Mouse (Mus musculus): Measurements from ENCODE around the gene 0610010K14Rik. TPM values are rescaled to one million over a fixed set of nuclear protein-coding genes. Genes with fewer than 3 reads are reported as not detected.

The 0610010K14Rik gene
- polyA plus RNA-seq, 1 experiment from 2014 or later: 180 TPM

MicroRNAs within 50 kb of the gene (microRNA counts, 519-probe panel; counts per million panel counts)
- not detected for microRNA mmu-miR-195
- 2,185 counts per million, percentile 43 among the panel's probes with 10 or more counts for microRNA mmu-miR-497

Small RNA genes lying within 50 kb of the gene (microRNA-seq; reads per million reads assigned to microRNA genes)
- 695 reads per million, percentile 75 among the genes with 10 or more reads in this experiment for gene Mir195a
- not detected for gene Mir497
- gene Mir497b: not detected

Other genes with a start within 250 kb of the 0610010K14Rik start
- gene Gabarap, start 246.8 kb downstream of the 0610010K14Rik start, polyA plus RNA-seq (2015; fragmentation: Nextera tagmentation; extraction: Ambion mirVana): 563 and 565 TPM in 2 replicates
- gene Phf23, start 242.1 kb downstream of the 0610010K14Rik start, polyA plus RNA-seq (2015; fragmentation: Nextera tagmentation; extraction: Ambion mirVana): 63.7 and 66.8 TPM in 2 replicates
- 34.6 and 34.7 TPM in 2 replicates for gene Dvl2, start 237.3 kb downstream of the 0610010K14Rik start, polyA plus RNA-seq (2015; fragmentation: Nextera tagmentation; extraction: Ambion mirVana)
- 60.2 and 60.6 TPM in 2 replicates for gene Acadvl, start 222.5 kb downstream of the 0610010K14Rik start, polyA plus RNA-seq (2015; fragmentation: Nextera tagmentation; extraction: Ambion mirVana)
- 25.6 and 32.7 TPM in 2 replicates for gene Dlg4, start 221.0 kb downstream of the 0610010K14Rik start, polyA plus RNA-seq (2015; fragmentation: Nextera tagmentation; extraction: Ambion mirVana)
- 1.5 and 2.0 TPM in 2 replicates for gene Asgr1, start 183.8 kb downstream of the 0610010K14Rik start, polyA plus RNA-seq (2015; fragmentation: Nextera tagmentation; extraction: Ambion mirVana)
- not detected in 2 replicates for gene Asgr2, start 145.3 kb downstream of the 0610010K14Rik start, polyA plus RNA-seq (2015; fragmentation: Nextera tagmentation; extraction: Ambion mirVana)
- gene Mgl2, start 107.6 kb downstream of the 0610010K14Rik start, polyA plus RNA-seq (2015; fragmentation: Nextera tagmentation; extraction: Ambion mirVana): 0.76 and 1.3 TPM in 2 replicates
- gene Clec10a, start 81.7 kb downstream of the 0610010K14Rik start, polyA plus RNA-seq (2015; fragmentation: Nextera tagmentation; extraction: Ambion mirVana): 0.68 and 0.80 TPM in 2 replicates
- gene Slc16a11, start 25.2 kb downstream of the 0610010K14Rik start, polyA plus RNA-seq (2015; fragmentation: Nextera tagmentation; extraction: Ambion mirVana): 3.1 and 4.8 TPM in 2 replicates
- gene Slc16a13, start 16.9 kb downstream of the 0610010K14Rik start, polyA plus RNA-seq (2015; fragmentation: Nextera tagmentation; extraction: Ambion mirVana): 13.2 and 14.8 TPM in 2 replicates
- 6.9 and 8.1 TPM in 2 replicates for gene Bcl6b, start 8.1 kb downstream of the 0610010K14Rik start, polyA plus RNA-seq (2015; fragmentation: Nextera tagmentation; extraction: Ambion mirVana)
- gene Gm21988, start 1.9 kb upstream of the 0610010K14Rik start, polyA plus RNA-seq (2015; fragmentation: Nextera tagmentation; extraction: Ambion mirVana): 13.2 and 14.6 TPM in 2 replicates
- gene Rnasek, start 1.9 kb upstream of the 0610010K14Rik start, polyA plus RNA-seq (2015; fragmentation: Nextera tagmentation; extraction: Ambion mirVana): 287 and 291 TPM in 2 replicates
- 0.42 and 0.82 TPM in 2 replicates for gene Alox12, start 17.4 kb upstream of the 0610010K14Rik start, polyA plus RNA-seq (2015; fragmentation: Nextera tagmentation; extraction: Ambion mirVana)
- not detected in 2 replicates for gene Alox12e, start 84.7 kb upstream of the 0610010K14Rik start, polyA plus RNA-seq (2015; fragmentation: Nextera tagmentation; extraction: Ambion mirVana)
- gene Alox15, start 114.1 kb upstream of the 0610010K14Rik start, polyA plus RNA-seq (2015; fragmentation: Nextera tagmentation; extraction: Ambion mirVana): not detected in 2 replicates
- 35.6 and 38.5 TPM in 2 replicates for gene Pelp1, start 172.1 kb upstream of the 0610010K14Rik start, polyA plus RNA-seq (2015; fragmentation: Nextera tagmentation; extraction: Ambion mirVana)
- 36.0 and 51.2 TPM in 2 replicates for gene Arrb2, start 194.7 kb upstream of the 0610010K14Rik start, polyA plus RNA-seq (2015; fragmentation: Nextera tagmentation; extraction: Ambion mirVana)
- gene Med11, start 214.0 kb upstream of the 0610010K14Rik start, polyA plus RNA-seq (2015; fragmentation: Nextera tagmentation; extraction: Ambion mirVana): 39.8 and 46.0 TPM in 2 replicates
- 0.46 and 0.90 TPM in 2 replicates for gene Zmynd15, start 221.5 kb upstream of the 0610010K14Rik start, polyA plus RNA-seq (2015; fragmentation: Nextera tagmentation; extraction: Ambion mirVana)
- gene Cxcl16, start 222.1 kb upstream of the 0610010K14Rik start, polyA plus RNA-seq (2015; fragmentation: Nextera tagmentation; extraction: Ambion mirVana): 1.7 and 2.0 TPM in 2 replicates